Mouse (Mus musculus) layer of hippocampus, adult 2 months (tissue): ENCODE measurements around the gene Wdr18. TPM values are rescaled to one million over a fixed set of nuclear protein-coding genes. Genes with fewer than 3 reads are reported as not detected.

Experiments
- DNase-seq, 2 experiments: peaks; one replicate each; pipeline ENCODE4 v3.0.0; 2022; ENCODE audit warnings: low spot score in 2 of 2
- H3K27ac ChIP-seq: fragments of 200-600 bp; 2 replicates; pipeline ENCODE4 v1.8.1; 2022
- H3K4me3 ChIP-seq: fragments of 200-600 bp; 2 replicates; pipeline ENCODE4 v1.8.1; 2022; ENCODE audit warnings: mild to moderate bottlenecking
- CTCF ChIP-seq: fragments of 200-600 bp; conservative IDR thresholded peaks from 2 replicates; pipeline ENCODE4 v1.8.1; 2022; ENCODE audit warnings: antibody characterized with exemption, mild to moderate bottlenecking, moderate library complexity
- total RNA-seq, 2 experiments: library from RNA; stranded (reverse); gene quantifications; 2 replicates each; pipeline ENCODE4 v1.2.3; 2021

The Wdr18 gene
- total RNA-seq, 2 experiments from 2014 or later: 44.8 to 47.0 TPM

DNA sequence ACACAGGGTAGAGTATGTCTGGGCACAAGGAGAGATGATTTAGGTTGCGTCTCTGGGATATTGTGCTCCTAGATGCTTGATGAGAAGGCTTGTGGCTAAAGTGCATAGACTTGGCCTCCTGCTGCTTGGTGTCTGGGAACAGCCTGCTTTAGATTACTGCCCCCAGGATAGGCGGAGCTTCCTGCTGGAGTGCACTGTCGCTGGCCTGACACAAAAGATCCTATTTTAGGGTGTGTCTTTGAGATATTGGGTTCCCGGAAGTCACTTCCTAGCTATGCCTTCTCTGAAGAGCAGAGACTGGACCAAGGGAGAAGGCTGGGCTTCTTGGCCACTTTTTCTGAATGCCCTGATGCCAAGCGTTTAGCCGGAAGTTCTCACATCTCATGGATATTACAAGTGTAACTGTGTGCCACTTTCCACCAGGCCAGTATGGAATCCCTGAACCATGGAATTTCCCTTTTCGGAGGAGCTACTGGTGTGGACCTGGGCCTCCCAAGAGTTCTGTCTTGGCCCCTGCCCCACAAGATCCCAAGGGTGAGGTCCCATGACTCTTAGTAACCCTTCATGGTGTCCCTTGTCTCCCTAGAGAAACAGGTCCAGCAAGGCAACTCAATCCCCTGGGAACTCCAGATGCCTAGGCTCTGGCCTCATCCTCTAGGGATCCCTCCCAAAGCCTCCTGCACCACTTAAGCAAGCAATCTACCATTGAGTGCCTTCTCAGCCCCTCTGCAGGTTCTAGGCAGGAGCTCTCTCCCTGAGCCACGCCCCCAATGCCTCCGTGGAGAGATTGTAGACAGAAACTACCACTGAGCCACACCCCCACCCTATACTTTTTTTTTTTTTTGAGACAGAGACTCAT, 43.7 kb downstream of the Wdr18 start:
- Histone ChIP-seq H3K4me3 (no peak overlapping the region), H3K27ac (0 out of 2 replicates have a peak overlapping the region, but pooled peaks have one; percentile 43)
- no peak for TF ChIP-seq CTCF
- DNase-seq: no peak

DNA sequence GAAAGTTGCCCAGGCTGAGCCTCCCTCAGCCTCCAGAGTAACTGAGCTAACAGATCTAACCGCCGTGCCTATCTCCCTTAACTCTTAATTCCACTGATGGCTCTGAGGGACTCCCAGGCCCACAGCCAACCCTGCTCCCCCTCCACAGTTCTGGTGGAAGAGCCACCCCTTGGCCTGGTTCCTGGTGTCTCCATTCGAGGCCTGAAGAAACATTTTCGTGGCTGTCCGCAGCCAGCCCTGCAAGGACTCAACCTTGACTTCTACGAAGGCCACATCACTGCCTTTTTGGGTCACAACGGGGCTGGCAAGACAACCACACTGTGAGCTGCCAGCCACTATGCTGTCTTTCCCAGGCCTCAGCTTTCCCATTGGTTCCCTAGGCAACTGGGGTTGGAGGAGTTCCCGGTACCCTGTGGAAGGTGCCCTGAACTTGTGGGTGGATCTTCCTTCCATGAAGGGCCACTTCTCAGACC, 44.3 kb downstream of the Wdr18 start:
- no peak overlapping the region for H3K27ac ChIP-seq
- H3K4me3 ChIP-seq: no peak overlapping the region
- no peak for TF ChIP-seq CTCF
- no peak for DNase-seq

DNA sequence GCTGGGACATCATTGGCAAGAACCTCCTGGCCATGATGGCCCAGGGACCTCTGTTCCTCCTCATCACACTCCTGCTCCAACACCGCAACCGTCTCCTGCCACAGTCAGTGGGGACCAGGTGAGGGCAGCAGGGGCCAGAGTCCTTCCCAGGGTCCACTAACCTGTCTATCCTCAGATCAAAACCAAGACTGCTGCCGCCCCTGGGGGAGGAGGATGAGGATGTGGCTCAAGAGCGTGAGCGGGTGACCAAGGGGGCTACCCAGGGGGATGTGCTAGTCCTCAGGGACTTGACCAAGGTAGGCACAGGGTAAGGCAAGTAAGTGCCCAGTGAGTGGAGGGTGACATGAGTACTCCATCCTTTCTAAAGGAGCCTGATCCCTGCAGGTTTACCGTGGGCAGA, 51.8 kb downstream of the Wdr18 start:
- no peak for DNase-seq
- Histone ChIP-seq H3K27ac (no peak overlapping the region), H3K4me3 (no peak overlapping the region)
- no peak for TF ChIP-seq CTCF

DNA sequence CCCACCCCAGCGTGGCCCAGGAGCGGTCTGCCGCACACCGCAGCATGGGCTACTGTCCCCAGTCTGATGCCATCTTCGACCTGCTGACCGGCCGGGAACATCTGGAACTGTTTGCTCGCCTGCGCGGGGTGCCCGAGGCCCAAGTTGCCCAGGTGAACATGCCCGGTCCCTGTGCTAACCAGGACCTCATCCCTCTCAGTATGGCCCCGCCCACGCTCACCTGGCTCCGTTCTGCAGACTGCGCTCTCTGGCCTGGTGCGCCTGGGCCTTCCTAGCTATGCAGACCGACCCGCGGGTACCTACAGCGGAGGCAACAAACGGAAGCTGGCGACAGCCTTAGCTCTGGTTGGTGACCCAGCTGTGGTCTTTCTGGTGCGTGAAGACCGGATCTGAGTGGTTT, 53.7 kb downstream of the Wdr18 start:
- H3K4me3 ChIP-seq: no peak overlapping the region

DNA sequence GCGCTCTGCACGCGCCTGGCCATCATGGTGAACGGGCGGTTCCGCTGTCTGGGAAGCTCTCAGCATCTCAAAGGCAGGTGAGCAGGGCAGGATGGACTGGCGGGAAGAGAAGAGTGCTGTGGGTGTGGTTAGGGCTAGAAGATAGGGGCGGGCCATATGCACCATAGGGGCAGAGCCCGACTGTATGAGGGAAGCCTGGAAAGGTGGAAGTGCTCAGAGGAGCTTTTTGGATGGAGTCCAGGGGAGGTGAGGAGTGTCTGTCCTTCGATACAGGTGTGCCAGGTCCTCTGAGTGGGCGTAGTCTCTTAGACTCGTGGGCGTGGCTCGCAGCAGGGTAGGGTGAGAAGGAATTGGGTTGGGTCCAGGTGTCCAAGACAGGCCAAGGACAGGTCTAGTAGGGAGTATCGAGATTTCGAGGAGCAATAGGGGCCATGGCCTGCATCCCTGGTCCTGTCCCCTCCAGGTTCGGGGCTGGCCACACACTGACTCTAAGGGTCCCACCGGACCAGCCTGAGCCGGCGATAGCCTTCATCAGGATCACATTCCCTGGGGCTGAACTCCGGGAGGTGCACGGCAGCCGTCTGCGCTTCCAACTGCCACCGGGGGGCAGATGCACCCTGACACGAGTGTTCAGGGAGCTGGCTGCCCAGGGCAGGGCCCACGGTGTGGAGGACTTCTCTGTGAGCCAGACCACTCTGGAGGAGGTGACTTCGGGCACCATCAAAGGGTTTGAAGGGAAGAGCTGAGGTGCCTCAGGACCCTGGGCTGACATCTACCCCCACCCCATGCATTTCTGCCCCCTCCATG, 54.7 kb downstream of the Wdr18 start:
- H3K27ac ChIP-seq: no peak overlapping the region
- H3K4me3 ChIP-seq: no peak overlapping the region
- TF ChIP-seq CTCF: peak; percentile 39
- DNase-seq: no peak

More for the DNA sequence above, 53.7 kb downstream of the Wdr18 start:
- no peak overlapping the region for H3K27ac ChIP-seq
- no peak for TF ChIP-seq CTCF
- no peak for DNase-seq

DNA sequence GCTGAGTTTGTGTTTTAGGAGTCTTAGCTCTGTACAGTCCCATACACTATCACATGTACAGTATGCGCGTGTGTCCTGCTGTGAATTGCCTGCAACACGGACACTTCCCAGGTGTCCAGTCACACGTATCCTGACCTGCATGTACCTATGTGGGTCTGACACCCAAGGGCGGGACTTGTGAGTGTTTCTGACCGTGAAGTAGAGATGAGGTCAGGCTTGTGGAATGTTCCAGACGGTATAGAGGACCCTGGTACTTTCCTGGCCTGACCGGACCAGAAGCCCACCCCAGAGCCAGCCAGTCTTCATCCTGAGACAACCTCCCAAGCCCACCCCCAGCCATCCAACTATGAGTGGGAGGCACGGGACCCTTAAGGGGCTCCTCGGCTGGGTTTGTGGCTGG, 55.6 kb downstream of the Wdr18 start:
- no peak overlapping the region for H3K27ac ChIP-seq
- TF ChIP-seq CTCF: no peak
- no peak for DNase-seq
- H3K4me3 ChIP-seq: no peak overlapping the region

DNA sequence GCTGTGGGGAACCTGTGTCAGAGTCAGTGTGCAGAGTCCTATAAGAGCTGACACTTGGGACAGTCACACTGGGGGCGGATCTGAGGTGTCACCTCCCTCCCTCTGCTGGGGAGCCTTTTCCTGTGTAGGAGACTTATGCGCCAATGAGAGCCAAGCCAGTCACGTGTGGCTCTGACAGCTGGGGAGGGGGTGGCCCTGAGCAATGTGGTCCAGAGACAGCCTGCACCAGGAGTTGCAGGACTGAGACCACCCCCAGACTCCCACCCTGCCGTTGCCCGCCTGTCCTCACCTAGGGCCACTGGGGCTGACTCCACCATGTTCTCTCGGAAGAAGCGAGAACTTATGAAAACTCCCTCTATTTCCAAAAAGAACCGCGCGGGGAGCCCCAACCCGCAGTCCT, 56.6 kb downstream of the Wdr18 start, which contains the start of gene Arhgap45:
Arhgap45 (plus strand) TSS at position 143 of the 400 bp plus-strand sequence.
- no peak for DNase-seq
- Histone ChIP-seq H3K27ac (peak within 1 kb of the TSS; percentile 14; the same call in 1 of the 2 replicates), H3K4me3 (no peak within 1 kb of the TSS; the same call in 1 of the 2 replicates)
- TF ChIP-seq CTCF: no peak

DNA sequence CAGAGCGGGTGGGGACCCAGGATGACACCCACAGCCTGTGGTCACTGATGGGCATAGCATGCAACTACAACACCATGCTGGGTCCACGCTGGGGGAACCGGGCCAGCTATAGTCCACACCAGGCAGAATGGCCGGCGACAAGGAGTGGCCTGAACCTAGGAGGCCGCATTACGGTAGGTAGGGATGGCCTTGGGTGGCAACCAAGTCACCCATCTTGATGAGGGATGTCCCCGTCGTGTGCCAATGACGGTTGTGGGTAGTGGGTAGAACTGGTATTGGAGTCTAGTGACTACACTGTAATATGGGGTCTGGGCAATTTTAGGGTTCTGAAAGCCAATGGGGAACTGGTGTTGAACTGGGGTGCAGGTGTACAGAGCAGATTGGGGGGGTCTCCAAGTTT, 57.0 kb downstream of the Wdr18 start:
- no peak overlapping the region; the same call in 1 of the 2 replicates for H3K4me3 ChIP-seq
- peak overlapping the region; percentile 14; the same call in 1 of the 2 replicates for H3K27ac ChIP-seq
- DNase-seq: no peak
- TF ChIP-seq CTCF: no peak

DNA sequence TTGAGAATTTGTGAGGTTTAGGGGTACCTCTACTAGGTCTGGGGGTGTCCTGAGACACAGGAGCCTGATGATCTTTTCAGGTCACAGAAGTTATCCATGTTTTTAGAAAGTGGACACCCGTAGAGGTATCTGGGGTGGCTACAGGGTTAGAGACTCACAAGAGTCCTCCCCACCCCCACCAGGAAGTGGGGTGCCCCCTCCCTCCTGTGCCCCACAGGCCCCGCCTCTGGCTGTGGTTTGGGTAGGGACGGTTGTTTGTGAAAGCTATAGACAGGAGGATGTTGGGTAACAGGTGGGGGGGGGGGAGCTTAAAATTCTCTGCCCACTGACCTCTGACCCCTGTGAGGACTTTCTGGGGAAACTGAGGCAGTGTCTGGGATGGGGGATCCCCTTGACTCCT, 57.4 kb downstream of the Wdr18 start:
- H3K4me3 ChIP-seq: no peak overlapping the region; the same call in 1 of the 2 replicates
- DNase-seq: no peak
- TF ChIP-seq CTCF: no peak
- peak overlapping the region; percentile 14; the same call in 1 of the 2 replicates for H3K27ac ChIP-seq

DNA sequence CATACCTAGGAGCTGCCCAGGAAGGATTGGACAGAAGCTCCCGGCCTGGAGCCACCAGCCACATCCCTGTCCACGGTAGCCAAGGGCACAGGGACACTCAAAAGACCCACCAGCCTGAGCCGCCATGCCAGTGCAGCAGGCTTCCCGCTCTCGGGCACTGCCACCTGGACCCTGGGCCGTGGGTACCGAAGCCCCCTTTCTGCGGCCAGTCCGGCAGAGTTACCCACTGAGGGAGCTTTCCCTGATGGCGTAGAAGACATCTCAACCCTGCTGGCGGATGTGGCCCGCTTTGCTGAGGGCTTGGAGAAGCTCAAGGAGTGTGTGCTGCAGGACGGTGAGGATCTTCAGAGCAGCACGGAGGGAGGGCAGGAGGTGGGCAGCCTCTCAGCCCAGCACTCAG, 57.8 kb downstream of the Wdr18 start:
- no peak for TF ChIP-seq CTCF
- no peak for DNase-seq

DNA sequence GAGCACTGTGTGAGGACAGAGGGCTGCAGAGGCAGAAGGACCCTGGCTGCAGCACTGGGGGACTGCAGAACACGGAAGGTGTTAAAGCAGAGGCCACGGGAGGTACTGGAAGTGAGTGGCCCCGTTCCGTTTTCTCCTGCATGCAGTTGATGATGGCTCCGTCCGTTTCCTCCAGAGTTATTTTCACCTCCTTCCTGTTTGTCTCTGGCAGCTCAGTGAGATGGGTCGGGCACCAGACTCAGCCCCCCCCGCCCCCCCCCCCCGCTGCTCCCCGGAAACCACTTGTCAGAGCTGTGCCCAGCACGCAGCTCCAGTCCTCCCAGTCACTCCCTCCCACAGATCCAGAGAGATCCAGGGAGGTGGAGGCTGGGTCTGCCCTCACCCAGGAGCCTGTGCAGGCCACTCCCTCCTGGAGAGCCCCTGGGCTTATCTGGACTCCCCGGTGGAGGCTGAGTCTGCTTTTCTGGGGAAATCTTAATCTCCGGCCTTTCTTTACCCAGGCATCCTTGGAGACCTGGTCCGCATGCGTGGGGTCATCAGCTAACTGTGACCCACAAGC, 58.9 kb downstream of the Wdr18 start:
- H3K4me3 ChIP-seq: no peak overlapping the region
- peak; percentile 12 for TF ChIP-seq CTCF
- DNase-seq: no peak
- peak overlapping the region; percentile 10; the same call in 1 of the 2 replicates for H3K27ac ChIP-seq

More for the DNA sequence above, 57.8 kb downstream of the Wdr18 start:
- no peak overlapping the region for H3K4me3 ChIP-seq
- H3K27ac ChIP-seq: 0 out of 2 replicates have a peak overlapping the region, but pooled peaks have one; percentile 14

DNA sequence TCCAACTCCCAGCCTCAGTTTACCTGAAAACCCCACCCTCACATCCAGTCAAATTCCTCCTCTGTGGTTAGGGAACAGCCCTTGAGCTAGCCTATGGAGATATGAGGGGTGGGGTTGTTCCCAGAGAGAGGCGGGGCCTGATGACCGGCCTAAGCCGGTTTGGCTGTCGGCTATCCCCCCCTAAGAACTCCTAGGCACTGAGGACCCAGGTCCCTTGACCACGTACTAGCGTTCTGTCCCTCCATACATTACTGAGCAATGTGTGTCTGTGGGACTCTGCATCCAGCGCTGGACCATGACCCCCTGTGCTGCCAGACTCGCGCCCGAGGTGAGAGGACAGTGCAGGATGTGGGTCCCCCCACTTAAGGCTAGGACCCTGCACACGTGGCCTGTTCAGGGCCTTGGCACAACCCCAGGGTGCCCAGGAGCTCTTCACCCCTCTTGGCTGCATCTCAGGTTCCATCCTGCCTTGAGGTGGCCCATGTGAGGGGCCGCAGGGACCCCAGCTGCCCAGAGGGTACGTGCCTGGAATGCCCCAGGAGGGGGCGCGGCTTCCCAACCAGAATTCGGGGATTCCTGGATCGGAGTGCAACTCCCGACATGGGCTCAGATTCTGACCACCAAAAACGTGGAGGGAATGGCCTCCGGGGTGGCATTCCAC, 59.6 kb downstream of the Wdr18 start:
- no peak for DNase-seq
- 0 out of 2 replicates have a peak, but pooled peaks have one; percentile 15 for TF ChIP-seq CTCF
- H3K4me3 ChIP-seq: no peak overlapping the region
- H3K27ac ChIP-seq: peak overlapping the region; percentile 10; the same call in 1 of the 2 replicates

Other genes starting within 250 kb of the Wdr18 start
- gene Hcn2, start 243.5 kb upstream of the Wdr18 start, total RNA-seq: 100 to 1,000 TPM; 118 TPM
- 10 to 100 TPM; 44.5 to 50.6 TPM for gene Polrmt, start 213.6 kb upstream of the Wdr18 start, total RNA-seq
- gene Fgf22, start 205.1 kb upstream of the Wdr18 start, total RNA-seq: 1 to 10 TPM; 1.9 to 2.8 TPM
- 10 to 100 TPM; 85.0 to 88.3 TPM for gene Rnf126, start 193.2 kb upstream of the Wdr18 start, total RNA-seq
- gene Fstl3, start 182.9 kb upstream of the Wdr18 start, total RNA-seq: 1 to 10 TPM; 2.5 to 2.7 TPM
- under 1 TPM; 0.26 to 0.37 TPM for gene Prss57, start 169.2 kb upstream of the Wdr18 start, total RNA-seq
- gene Palm, start 166.6 kb upstream of the Wdr18 start, total RNA-seq: 100 to 1,000 TPM; 275 to 277 TPM
- 1 to 10 TPM in 1 of 2 experiments, under 1 TPM in 1; 0.54 to 1.1 TPM for gene Misp, start 139.2 kb upstream of the Wdr18 start, total RNA-seq
- 10 to 100 TPM; 56.9 to 58.7 TPM for gene Ptbp1, start 105.7 kb upstream of the Wdr18 start, total RNA-seq
- 1 to 10 TPM; 1.5 to 2.6 TPM for gene Prtn3, start 85.7 kb upstream of the Wdr18 start, total RNA-seq
- gene Plppr3, start 85.5 kb upstream of the Wdr18 start, total RNA-seq: 10 to 100 TPM; 33.7 to 37.1 TPM
- not detected for gene Elane, start 73.9 kb upstream of the Wdr18 start, total RNA-seq
- gene Cfd, start 69.3 kb upstream of the Wdr18 start, total RNA-seq: not detected
- 10 to 100 TPM; 57.7 to 59.3 TPM for gene Med16, start 51.2 kb upstream of the Wdr18 start, total RNA-seq
- gene Gm26602, start 49.3 kb upstream of the Wdr18 start, total RNA-seq: not detected
- gene Kiss1r, start 43.2 kb upstream of the Wdr18 start, total RNA-seq: 1 to 10 TPM; 5.6 to 7.1 TPM
- gene R3hdm4, start 38.9 kb upstream of the Wdr18 start, total RNA-seq: 100 to 1,000 TPM; 365 to 385 TPM
- 1 to 10 TPM; 7.5 to 8.5 TPM for gene Arid3a, start 33.1 kb upstream of the Wdr18 start, total RNA-seq
- under 1 TPM in 1 of 2 experiments, not detected in 1; 0.15 TPM for gene Grin3b, start 10.6 kb downstream of the Wdr18 start, total RNA-seq
- 100 to 1,000 TPM; 124 TPM for gene Tmem259, start 24.2 kb downstream of the Wdr18 start, total RNA-seq
- gene Cnn2, start 28.4 kb downstream of the Wdr18 start, total RNA-seq: 1 to 10 TPM; 5.4 to 5.6 TPM
- gene Abca7, start 36.3 kb downstream of the Wdr18 start, total RNA-seq: 10 to 100 TPM; 10.7 to 11.0 TPM
- 1 to 10 TPM; 3.7 to 4.4 TPM for gene Arhgap45, start 56.5 kb downstream of the Wdr18 start, total RNA-seq
- gene Polr2e, start 79.6 kb downstream of the Wdr18 start, total RNA-seq: 10 to 100 TPM; 77.8 to 79.1 TPM
- gene Gpx4, start 87.0 kb downstream of the Wdr18 start, total RNA-seq: 100 to 1,000 TPM; 440 to 464 TPM
- 10 to 100 TPM; 22.4 to 23.4 TPM for gene Sbno2, start 145.4 kb downstream of the Wdr18 start, total RNA-seq
- gene Stk11, start 155.7 kb downstream of the Wdr18 start, total RNA-seq: 10 to 100 TPM; 96.8 to 97.7 TPM
- gene Atp5d, start 178.5 kb downstream of the Wdr18 start, total RNA-seq: 100 to 1,000 TPM; 332 to 344 TPM
- gene Cbarp, start 180.7 kb downstream of the Wdr18 start, total RNA-seq: 100 to 1,000 TPM; 331 to 341 TPM
- 10 to 100 TPM; 53.1 to 54.5 TPM for gene Midn, start 188.1 kb downstream of the Wdr18 start, total RNA-seq
- gene Cirbp, start 205.8 kb downstream of the Wdr18 start, total RNA-seq: 100 to 1,000 TPM in 1 of 2 experiments, 10 to 100 TPM in 1; 88.3 to 103 TPM
- gene 1600002K03Rik, start 212.8 kb downstream of the Wdr18 start, total RNA-seq: 1 to 10 TPM; 7.0 to 7.4 TPM
- 1 to 10 TPM; 7.1 to 9.7 TPM for gene Efna2, start 219.3 kb downstream of the Wdr18 start, total RNA-seq